Mouse (Mus musculus): Measurements from ENCODE around the gene Nol7. TPM values are rescaled to one million over a fixed set of nuclear protein-coding genes. Genes with fewer than 3 reads are reported as not detected.

The Nol7 gene
- polyA plus RNA-seq (2014; fragmentation: Nextera tagmentation; extraction: Ambion mirVana): 201 and 215 TPM in 2 replicates

- Histone ChIP-seq H3K27ac (ENCODE audit: low read depth, low read length) (peak within 1 kb of the TSS; percentile 95), H3K4me3 (ENCODE audit: low read depth, low read length) (peak within 1 kb of the TSS; percentile 84), H3K27me3 (ENCODE audit: control insufficient read depth, insufficient read depth, low read length) (no peaks in the 10 kb centered on the region), H3K4me2 (replicated peaks; ENCODE audit: low read depth, low read length) (peak within 1 kb of the TSS; percentile 54), H3K9me3 (ENCODE audit: control insufficient read depth, low read length) (no peaks in the 10 kb centered on the region), H3K9ac (ENCODE audit: low read depth, low read length) (peak within 1 kb of the TSS; percentile 94), H3K36me3 (ENCODE audit: control insufficient read depth, insufficient read depth, low read length) (peaks cover 2% of the 10 kb centered on the region; the same call in 1 of the 2 replicates), H3K4me1 (replicated peaks; ENCODE audit: control insufficient read depth, insufficient read depth, low read length) (0 out of 2 replicates have a peak, but pooled peaks cover 3% of the 10 kb centered on the region)
- DNase-seq (ENCODE audit: low spot score) (peak; percentile 97), ATAC-seq (ENCODE audit: low FRiP score) (peak; percentile 92)
- WGBS: 1% methylated on average over 63 of the region's 72 CpGs
Observed at GRCm38 (mm10) chr13:43398297-43399080, at the start of gene Nol7. Nol7 (plus strand) TSS chr13:43398390.

GRCm38 (mm10) chr13:43349376-43349775, 48.8 kb upstream of the Nol7 start:
- WGBS: 86% methylated on average over 8 of the region's 8 CpGs
- H3K9me3 ChIP-seq (ENCODE audit: control insufficient read depth, low read length): no peaks in the 10 kb centered on the region
- H3K27me3 ChIP-seq (ENCODE audit: control insufficient read depth, insufficient read depth, low read length): no peaks in the 10 kb centered on the region
- H3K4me2 ChIP-seq (replicated peaks; ENCODE audit: low read depth, low read length): no peak overlapping the region
- H3K4me1 ChIP-seq (replicated peaks; ENCODE audit: control insufficient read depth, insufficient read depth, low read length): no peaks in the 10 kb centered on the region
- no peak for DNase-seq (ENCODE audit: low spot score)
- no peaks in the 10 kb centered on the region for H3K36me3 ChIP-seq (ENCODE audit: control insufficient read depth, insufficient read depth, low read length)
- no peak overlapping the region for H3K9ac ChIP-seq (ENCODE audit: low read depth, low read length)
- ATAC-seq (ENCODE audit: low FRiP score): no peak
- H3K27ac ChIP-seq (ENCODE audit: low read depth, low read length): no peak overlapping the region
- H3K4me3 ChIP-seq (ENCODE audit: low read depth, low read length): no peak overlapping the region

- WGBS: 77% methylated on average over 9 of the region's 9 CpGs
- H3K4me1 ChIP-seq (replicated peaks; ENCODE audit: control insufficient read depth, insufficient read depth, low read length): no peaks in the 10 kb centered on the region
Observed at GRCm38 (mm10) chr13:43350489-43351169, 47.6 kb upstream of the Nol7 start.

GRCm38 (mm10) chr13:43353356-43353755, 44.8 kb upstream of the Nol7 start:
- ATAC-seq (ENCODE audit: low FRiP score) (no peak), DNase-seq (ENCODE audit: low spot score) (no peak)
- no peak overlapping the region for H3K4me2 ChIP-seq (replicated peaks; ENCODE audit: low read depth, low read length)
- H3K36me3 ChIP-seq (ENCODE audit: control insufficient read depth, insufficient read depth, low read length): no peaks in the 10 kb centered on the region
- 72% methylated on average over 4 of the region's 4 CpGs for WGBS
- no peak overlapping the region for H3K4me3 ChIP-seq (ENCODE audit: low read depth, low read length)
- no peak overlapping the region for H3K9ac ChIP-seq (ENCODE audit: low read depth, low read length)
- no peaks in the 10 kb centered on the region for H3K27me3 ChIP-seq (ENCODE audit: control insufficient read depth, insufficient read depth, low read length)
- no peaks in the 10 kb centered on the region for H3K4me1 ChIP-seq (replicated peaks; ENCODE audit: control insufficient read depth, insufficient read depth, low read length)
- no peaks in the 10 kb centered on the region for H3K9me3 ChIP-seq (ENCODE audit: control insufficient read depth, low read length)
- H3K27ac ChIP-seq (ENCODE audit: low read depth, low read length): no peak overlapping the region

More at GRCm38 (mm10) chr13:43350489-43351169, 47.6 kb upstream of the Nol7 start:
- Histone ChIP-seq H3K9me3 (ENCODE audit: control insufficient read depth, low read length) (no peaks in the 10 kb centered on the region), H3K27ac (ENCODE audit: low read depth, low read length) (no peak overlapping the region), H3K36me3 (ENCODE audit: control insufficient read depth, insufficient read depth, low read length) (no peaks in the 10 kb centered on the region), H3K27me3 (ENCODE audit: control insufficient read depth, insufficient read depth, low read length) (no peaks in the 10 kb centered on the region), H3K4me3 (ENCODE audit: low read depth, low read length) (no peak overlapping the region), H3K9ac (ENCODE audit: low read depth, low read length) (no peak overlapping the region), H3K4me2 (replicated peaks; ENCODE audit: low read depth, low read length) (no peak overlapping the region)
- no peak for DNase-seq (ENCODE audit: low spot score)
- no peak for ATAC-seq (ENCODE audit: low FRiP score)

- Histone ChIP-seq H3K4me2 (replicated peaks; ENCODE audit: low read depth, low read length) (no peak overlapping the region), H3K36me3 (ENCODE audit: control insufficient read depth, insufficient read depth, low read length) (no peaks in the 10 kb centered on the region), H3K9ac (ENCODE audit: low read depth, low read length) (no peak overlapping the region), H3K9me3 (ENCODE audit: control insufficient read depth, low read length) (no peaks in the 10 kb centered on the region), H3K27ac (ENCODE audit: low read depth, low read length) (no peak overlapping the region), H3K27me3 (ENCODE audit: control insufficient read depth, insufficient read depth, low read length) (no peaks in the 10 kb centered on the region), H3K4me3 (ENCODE audit: low read depth, low read length) (no peak overlapping the region), H3K4me1 (replicated peaks; ENCODE audit: control insufficient read depth, insufficient read depth, low read length) (no peaks in the 10 kb centered on the region)
- no peak for ATAC-seq (ENCODE audit: low FRiP score)
- 87% methylated on average over 12 of the region's 12 CpGs for WGBS
- no peak for DNase-seq (ENCODE audit: low spot score)
Observed at GRCm38 (mm10) chr13:43354362-43354761, 43.8 kb upstream of the Nol7 start.

GRCm38 (mm10) chr13:43356346-43357125, 41.7 kb upstream of the Nol7 start:
- Histone ChIP-seq H3K9me3 (ENCODE audit: control insufficient read depth, low read length) (no peaks in the 10 kb centered on the region), H3K27ac (ENCODE audit: low read depth, low read length) (no peak overlapping the region), H3K4me1 (replicated peaks; ENCODE audit: control insufficient read depth, insufficient read depth, low read length) (no peaks in the 10 kb centered on the region), H3K9ac (ENCODE audit: low read depth, low read length) (no peak overlapping the region), H3K27me3 (ENCODE audit: control insufficient read depth, insufficient read depth, low read length) (no peaks in the 10 kb centered on the region), H3K36me3 (ENCODE audit: control insufficient read depth, insufficient read depth, low read length) (no peaks in the 10 kb centered on the region), H3K4me3 (ENCODE audit: low read depth, low read length) (no peak overlapping the region), H3K4me2 (replicated peaks; ENCODE audit: low read depth, low read length) (no peak overlapping the region)
- DNase-seq (ENCODE audit: low spot score) (no peak), ATAC-seq (ENCODE audit: low FRiP score) (no peak)
- WGBS: 87% methylated on average over 14 of the region's 14 CpGs

- DNase-seq (ENCODE audit: low spot score) (no peak), ATAC-seq (ENCODE audit: low FRiP score) (no peak)
- no peaks in the 10 kb centered on the region for H3K27me3 ChIP-seq (ENCODE audit: control insufficient read depth, insufficient read depth, low read length)
- no peak overlapping the region for H3K4me3 ChIP-seq (ENCODE audit: low read depth, low read length)
- no peak overlapping the region for H3K4me2 ChIP-seq (replicated peaks; ENCODE audit: low read depth, low read length)
- H3K36me3 ChIP-seq (ENCODE audit: control insufficient read depth, insufficient read depth, low read length): no peaks in the 10 kb centered on the region
- WGBS: 66% methylated on average over 6 of the region's 6 CpGs
- no peak overlapping the region for H3K27ac ChIP-seq (ENCODE audit: low read depth, low read length)
- H3K9me3 ChIP-seq (ENCODE audit: control insufficient read depth, low read length): no peaks in the 10 kb centered on the region
- H3K4me1 ChIP-seq (replicated peaks; ENCODE audit: control insufficient read depth, insufficient read depth, low read length): no peaks in the 10 kb centered on the region
- H3K9ac ChIP-seq (ENCODE audit: low read depth, low read length): no peak overlapping the region
Observed at GRCm38 (mm10) chr13:43360534-43360933, 37.7 kb upstream of the Nol7 start.

- H3K36me3 ChIP-seq (ENCODE audit: control insufficient read depth, insufficient read depth, low read length): no peaks in the 10 kb centered on the region
- ATAC-seq (ENCODE audit: low FRiP score): no peak
- H3K4me3 ChIP-seq (ENCODE audit: low read depth, low read length): no peak overlapping the region
- no peaks in the 10 kb centered on the region for H3K9me3 ChIP-seq (ENCODE audit: control insufficient read depth, low read length)
- no peaks in the 10 kb centered on the region for H3K27me3 ChIP-seq (ENCODE audit: control insufficient read depth, insufficient read depth, low read length)
- DNase-seq (ENCODE audit: low spot score): no peak
- H3K4me1 ChIP-seq (replicated peaks; ENCODE audit: control insufficient read depth, insufficient read depth, low read length): no peaks in the 10 kb centered on the region
- no peak overlapping the region for H3K9ac ChIP-seq (ENCODE audit: low read depth, low read length)
- H3K4me2 ChIP-seq (replicated peaks; ENCODE audit: low read depth, low read length): no peak overlapping the region
- no peak overlapping the region for H3K27ac ChIP-seq (ENCODE audit: low read depth, low read length)
- 92% methylated on average over 9 of the region's 9 CpGs for WGBS
Observed at GRCm38 (mm10) chr13:43362353-43362752, 35.8 kb upstream of the Nol7 start.
